Mouse (Mus musculus) lung, adult 2 months (tissue): Measurements from ENCODE around the gene Midn.

ENCODE experiments used
- CTCF ChIP-seq: fragments of 200-500 bp; IDR thresholded peaks from 2 replicates; pipeline ENCODE4 v1.5.1; 2011; ENCODE audit warnings: mild to moderate bottlenecking, low read length, control low read depth; ENCODE audit not compliant: insufficient read depth
- POLR2A ChIP-seq: fragments of 200-500 bp; IDR thresholded peaks from 2 replicates; pipeline ENCODE4 v1.6.1; 2011; ENCODE audit warnings: low read depth, mild to moderate bottlenecking, control low read depth, low read length, borderline replicate concordance; ENCODE audit errors: extremely low read depth

DNA sequence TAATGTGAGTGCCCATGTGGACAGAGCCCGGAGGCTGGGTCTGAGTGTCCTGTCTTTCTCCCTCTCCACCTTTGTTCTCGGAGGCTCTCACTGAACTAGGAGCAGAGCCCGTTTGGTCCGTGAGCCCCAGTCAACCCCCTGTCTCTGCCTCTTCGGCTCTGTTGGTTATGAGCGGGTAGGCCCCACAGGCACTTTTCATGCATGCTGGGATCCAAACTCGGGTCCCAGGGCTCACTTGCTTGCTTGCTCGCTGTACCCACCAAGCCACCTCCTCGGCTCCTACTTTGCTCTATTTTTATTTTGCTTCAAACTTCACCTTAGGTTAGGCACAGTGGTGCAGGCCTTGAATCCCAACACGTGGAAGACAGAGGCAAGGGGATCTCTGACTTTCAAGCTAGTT is 39.7 kb downstream of the Midn start:
- no peak for TF ChIP-seq CTCF
- TF ChIP-seq POLR2A, result no peak
